Mouse (Mus musculus) brain, embryonic 14.5 days (tissue): Measurements from ENCODE around the gene Ank2.

Experiments used
- CTCF ChIP-seq: fragments of 200-500 bp; IDR thresholded peaks from 2 replicates; pipeline ENCODE4 v1.5.1; 2012; ENCODE audit warnings: inconsistent platforms, mild to moderate bottlenecking, moderate library complexity, borderline replicate concordance; ENCODE audit not compliant: insufficient read depth, insufficient read length; ENCODE audit errors: extremely low read depth
- POLR2A ChIP-seq: fragments of 200-500 bp; IDR thresholded peaks from 2 replicates; pipeline ENCODE4 v1.6.1; 2012; ENCODE audit warnings: mild to moderate bottlenecking, inconsistent platforms, borderline replicate concordance; ENCODE audit not compliant: poor library complexity, insufficient read depth, insufficient read length, severe bottlenecking; ENCODE audit errors: extremely low read depth

DNA sequence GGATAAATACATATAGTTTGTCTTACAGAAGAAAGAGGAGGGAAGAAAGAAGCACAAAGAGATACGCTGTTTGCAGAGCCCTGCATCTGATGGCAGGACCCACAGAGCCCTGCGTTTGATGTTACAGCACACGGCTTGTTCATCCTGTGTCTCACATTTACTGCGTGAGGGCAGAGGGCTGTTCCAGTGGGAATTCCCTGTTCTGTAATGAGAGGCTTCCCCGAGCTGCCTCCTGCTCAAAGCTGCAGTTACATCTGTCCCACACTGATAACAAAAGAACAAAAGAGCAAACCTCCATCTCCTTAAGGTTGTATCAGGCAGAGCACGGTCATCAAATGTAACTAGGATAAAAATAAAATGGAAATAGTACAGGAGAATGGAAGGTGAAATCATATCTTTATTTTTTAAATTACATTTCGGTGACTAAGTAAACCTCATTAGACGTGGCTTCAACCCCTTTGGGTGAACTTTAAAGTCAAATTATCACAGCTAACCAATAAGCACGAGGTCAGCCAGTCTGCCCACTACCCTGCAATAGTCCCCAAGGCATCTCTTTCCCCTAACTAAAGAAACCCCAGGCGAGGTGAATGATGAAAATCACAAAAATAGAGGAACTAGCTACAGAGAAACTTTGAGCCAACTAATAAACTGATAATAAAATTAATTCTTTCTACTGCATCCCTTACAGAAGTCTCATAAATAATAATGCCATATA is 255.1 kb downstream of the Ank2 start:
- no peak for TF ChIP-seq CTCF
- TF ChIP-seq POLR2A, result no peak
